Mouse (Mus musculus) forebrain, embryonic 14.5 days (tissue): ENCODE results near the gene 9630041A04Rik. TPM values are rescaled to one million over a fixed set of nuclear protein-coding genes. Genes with fewer than 3 reads are reported as not detected.

Experiments
- ATAC-seq: fragments of 200-750 bp; cut with Nextera tagmentation; 2 replicates; pipeline ENCODE4 v1.8.0; 2017; ENCODE audit warnings: mild to moderate bottlenecking, moderate library complexity
- DNase-seq: peaks from one replicate; pipeline ENCODE4 v3.0.0-alpha.2; 2015; ENCODE audit warnings: low spot score
- H3K27ac ChIP-seq: fragments of 300-500 bp; sonication (generic); 2 replicates; pipeline ENCODE4 v1.5.1; 2014; ENCODE audit warnings: low read depth, mild to moderate bottlenecking, control low read depth, low read length, moderate library complexity
- H3K27me3 ChIP-seq: fragments of 300-500 bp; sonication (generic); replicated peaks from 2 replicates; pipeline ENCODE4 v1.6.1; 2014; ENCODE audit warnings: low read length, control low read depth, mixed read lengths; ENCODE audit not compliant: control insufficient read depth, insufficient read depth
- H3K36me3 ChIP-seq: fragments of 300-500 bp; sonication (generic); 2 replicates; pipeline ENCODE4 v1.6.1; 2014; ENCODE audit warnings: low read length, control low read depth; ENCODE audit not compliant: control insufficient read depth, insufficient read depth
- H3K4me1 ChIP-seq: fragments of 300-500 bp; sonication (generic); 2 replicates; pipeline ENCODE4 v1.6.1; 2014; ENCODE audit warnings: antibody characterized with exemption, low read length, control low read depth; ENCODE audit not compliant: control insufficient read depth, insufficient read depth
- H3K4me2 ChIP-seq: fragments of 300-500 bp; sonication (generic); 2 replicates; pipeline ENCODE4 v1.6.1; 2014; ENCODE audit warnings: mild to moderate bottlenecking, control low read depth, low read length
- H3K4me3 ChIP-seq: fragments of 300-500 bp; sonication (generic); 2 replicates; pipeline ENCODE4 v1.5.1; 2014; ENCODE audit warnings: low read depth, low read length, control low read depth
- H3K9ac ChIP-seq: fragments of 300-500 bp; sonication (generic); 2 replicates; pipeline ENCODE4 v1.6.1; 2014; ENCODE audit warnings: mild to moderate bottlenecking, low read length, control low read depth, moderate library complexity
- H3K9me3 ChIP-seq: fragments of 300-500 bp; sonication (generic); replicated peaks from 2 replicates; pipeline ENCODE4 v1.6.1; 2016; ENCODE audit warnings: low read length, control low read depth, mixed read lengths; ENCODE audit not compliant: control insufficient read depth
- WGBS: fragments of 180-500 bp; shearing (Covaris S2); extraction: QIAGEN DNeasy Blood & Tissue Kit; methylation state at CpG from one replicate; pipeline ENCODE4 v1.1.7; 2014; 5-methylcytosine and 5-hydroxymethylcytosine counted together
- polyA plus RNA-seq: library from polyadenylated mRNA; unstranded; fragments of >200 nt; fragmentation: Nextera tagmentation; extraction: Ambion mirVana; gene quantifications from 2 replicates; pipeline ENCODE4 v1.2.1, GENCODE M21; 2014

9630041A04Rik gene
- polyA plus RNA-seq, 1 experiment from 2014 or later, result not detected

DNA sequence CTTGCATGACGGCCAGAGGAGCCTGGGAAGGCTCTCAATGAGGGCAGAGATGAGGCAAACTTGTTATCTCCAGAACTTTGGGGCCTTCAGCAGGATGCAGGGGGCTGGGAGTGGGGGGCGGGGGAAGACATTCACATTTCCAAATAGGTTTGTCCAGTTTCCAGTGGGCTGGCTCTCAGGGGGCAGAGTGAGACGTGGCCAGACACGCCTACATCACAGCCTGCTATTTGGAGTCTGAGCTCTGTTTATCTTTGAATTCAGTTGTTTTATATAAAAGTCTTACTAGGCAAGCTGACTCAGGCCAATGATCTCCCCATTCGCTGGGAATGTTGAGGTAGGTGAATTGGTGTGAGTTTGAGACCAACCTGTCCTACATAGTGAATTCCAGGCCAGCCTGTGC lies 1.5 kb downstream of the 9630041A04Rik start:
- ATAC-seq, result no peak
- DNase-seq, result no peak
- H3K27ac ChIP-seq, result no peak overlapping the region; the same call in 1 of the 2 replicates

DNA sequence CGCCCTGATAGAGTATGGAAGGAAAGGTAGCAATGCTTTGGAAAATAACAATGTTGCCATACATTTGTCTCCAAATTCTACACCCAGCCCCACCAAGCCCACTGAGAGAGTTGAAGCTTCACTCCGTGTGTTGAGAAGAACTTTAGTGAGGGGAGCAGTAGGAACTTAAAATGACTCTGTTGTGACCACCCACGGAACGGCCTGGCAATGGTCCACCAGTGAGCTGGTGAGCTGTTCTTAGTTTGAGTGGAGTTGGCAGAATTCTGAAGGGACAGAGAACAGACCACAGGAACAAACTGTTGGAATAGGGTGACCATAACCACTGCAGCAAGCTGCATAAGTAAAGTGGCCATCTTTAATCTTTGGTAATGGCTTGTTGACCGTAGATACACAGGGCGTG lies 7.0 kb downstream of the 9630041A04Rik start:
- Histone ChIP-seq H3K36me3 (no peaks in the 10 kb centered on the region), H3K4me2 (no peak overlapping the region), H3K27ac (no peak overlapping the region), H3K9ac (no peak overlapping the region), H3K27me3 (no peaks in the 10 kb centered on the region), H3K4me1 (no peaks in the 10 kb centered on the region), H3K4me3 (no peak overlapping the region), H3K9me3 (no peaks in the 10 kb centered on the region)
- WGBS, result 95% methylated on average over 6 of the region's 6 CpGs
- ATAC-seq (no peak), DNase-seq (no peak)

More for the DNA sequence above, 1.5 kb downstream of the 9630041A04Rik start:
- H3K9ac ChIP-seq, result no peak overlapping the region
- WGBS, result 68% methylated on average over 5 of the region's 5 CpGs
- no peaks in the 10 kb centered on the region for H3K36me3 ChIP-seq
- H3K9me3 ChIP-seq, result no peaks in the 10 kb centered on the region
- peak overlapping the region; percentile 38 for H3K4me2 ChIP-seq
- no peaks in the 10 kb centered on the region for H3K27me3 ChIP-seq
- no peak overlapping the region for H3K4me3 ChIP-seq
- H3K4me1 ChIP-seq, result peaks cover 9% of the 10 kb centered on the region; the same call in 1 of the 2 replicates

DNA sequence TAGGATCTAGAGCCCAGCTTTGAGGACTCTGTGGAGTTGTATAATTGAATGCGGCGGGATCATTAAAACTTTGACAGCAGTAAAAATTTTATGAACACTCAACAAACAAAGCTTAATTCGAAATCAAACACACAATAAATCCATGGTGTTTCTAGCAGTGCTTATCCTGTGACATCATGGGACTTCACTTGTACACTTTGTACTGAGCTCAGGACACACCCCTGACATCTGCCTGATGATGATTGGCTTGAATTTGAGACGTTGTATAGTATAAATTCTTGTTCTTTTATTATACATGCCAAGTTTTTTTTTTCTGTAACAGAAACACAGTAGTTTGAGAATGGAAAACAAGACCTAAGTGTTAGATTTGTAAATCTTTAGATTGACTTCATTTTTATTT lies 8.4 kb downstream of the 9630041A04Rik start:
- WGBS, result 78% methylated on average over 4 of the region's 4 CpGs
- H3K36me3 ChIP-seq, result no peaks in the 10 kb centered on the region
- no peak overlapping the region for H3K4me2 ChIP-seq
- no peaks in the 10 kb centered on the region for H3K27me3 ChIP-seq
- H3K4me3 ChIP-seq, result no peak overlapping the region
- no peaks in the 10 kb centered on the region for H3K4me1 ChIP-seq
- no peaks in the 10 kb centered on the region for H3K9me3 ChIP-seq
- ATAC-seq, result no peak
- no peak overlapping the region for H3K27ac ChIP-seq
- no peak for DNase-seq
- H3K9ac ChIP-seq, result no peak overlapping the region

DNA sequence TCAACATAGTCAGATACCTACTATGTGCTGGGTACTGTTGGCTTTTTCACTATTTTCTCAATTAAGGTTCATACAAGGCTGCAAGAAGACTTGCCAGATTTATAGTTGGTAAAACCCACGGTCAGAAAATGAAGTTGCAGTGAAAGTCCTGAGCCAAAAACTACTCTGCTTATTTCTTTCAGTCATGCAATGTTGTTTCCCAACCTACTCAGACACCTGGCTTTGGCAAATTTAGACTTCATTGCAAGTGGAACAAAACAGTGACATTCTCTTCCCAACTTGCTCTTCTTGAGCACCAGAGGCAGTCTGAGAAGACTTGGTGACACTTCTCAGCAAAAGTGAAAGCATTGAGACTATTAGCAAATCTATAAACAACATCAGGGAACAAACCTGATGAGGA lies 13.7 kb downstream of the 9630041A04Rik start:
- Histone ChIP-seq H3K9ac (no peak overlapping the region), H3K27ac (no peak overlapping the region), H3K36me3 (no peaks in the 10 kb centered on the region), H3K4me2 (no peak overlapping the region), H3K27me3 (no peaks in the 10 kb centered on the region), H3K4me3 (no peak overlapping the region), H3K9me3 (no peaks in the 10 kb centered on the region), H3K4me1 (no peaks in the 10 kb centered on the region)
- DNase-seq (no peak), ATAC-seq (no peak)
- 92% methylated on average over 1 of the region's 1 CpGs for WGBS

DNA sequence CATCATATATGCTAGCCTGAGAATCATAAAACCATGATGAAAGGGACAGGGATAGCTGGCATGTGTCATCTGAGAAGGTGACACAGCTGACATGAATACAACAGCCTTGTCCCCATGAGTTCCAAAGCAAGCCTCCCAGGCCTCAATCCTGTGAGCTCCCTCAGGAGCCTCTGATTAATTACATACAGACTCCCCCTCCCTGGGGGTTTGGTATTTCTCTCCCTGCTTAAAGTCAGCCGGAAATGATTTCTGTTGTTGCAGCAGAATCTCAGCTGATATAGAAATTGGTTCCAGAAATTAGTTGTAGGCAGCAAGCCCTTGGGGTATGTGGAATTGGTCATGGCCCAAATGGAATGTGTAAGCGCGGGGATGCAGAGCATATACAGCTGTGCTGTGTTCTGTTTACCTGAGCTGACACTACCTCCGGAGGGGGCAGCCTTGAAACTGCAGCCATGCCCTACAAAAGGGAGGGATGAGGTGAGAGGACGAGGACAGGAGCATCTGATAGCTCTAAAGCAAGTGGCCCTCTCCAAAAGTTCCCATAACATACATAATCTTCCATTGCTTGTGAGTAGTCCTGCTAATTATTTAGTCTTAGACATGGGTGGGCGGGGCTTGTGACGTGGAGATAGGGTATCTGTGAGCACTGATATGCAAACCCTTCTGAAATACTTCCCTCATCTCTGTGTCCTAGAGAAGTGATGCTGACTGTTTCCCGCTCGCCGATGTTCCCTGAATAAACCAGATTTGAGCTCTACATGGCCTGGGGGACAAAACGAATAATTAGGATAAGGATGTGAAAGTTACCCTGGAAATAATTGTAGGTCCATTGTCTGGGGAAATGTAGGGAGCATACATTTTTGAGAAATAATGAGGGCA lies 15.7 kb downstream of the 9630041A04Rik start:
- DNase-seq (no peak), ATAC-seq (no peak)
- Histone ChIP-seq H3K27ac (no peak overlapping the region), H3K27me3 (no peaks in the 10 kb centered on the region), H3K9ac (no peak overlapping the region), H3K4me1 (no peaks in the 10 kb centered on the region), H3K4me3 (no peak overlapping the region), H3K9me3 (no peaks in the 10 kb centered on the region), H3K4me2 (no peak overlapping the region), H3K36me3 (no peaks in the 10 kb centered on the region)
- WGBS, result 80% methylated on average over 11 of the region's 11 CpGs

DNA sequence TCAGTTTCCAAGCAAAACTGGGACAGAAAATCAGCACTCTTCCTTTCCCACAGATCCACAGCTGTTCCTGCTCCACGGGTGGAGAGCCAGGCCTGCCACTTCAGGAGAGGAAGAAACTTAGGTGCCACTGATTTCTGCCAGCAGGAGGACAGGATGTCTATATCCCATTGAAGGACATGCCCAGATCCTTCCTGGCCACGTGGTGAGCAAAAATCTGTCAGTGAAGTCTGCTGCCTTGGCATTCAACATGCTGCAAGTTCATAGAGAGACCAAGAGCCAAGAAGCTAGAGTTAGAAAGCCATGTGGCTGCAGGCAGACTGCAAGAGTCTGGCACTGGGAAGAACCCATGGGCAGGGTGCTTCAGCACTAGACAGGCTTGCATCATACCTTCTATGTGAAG lies 21.7 kb downstream of the 9630041A04Rik start:
- Histone ChIP-seq H3K9ac (no peak overlapping the region), H3K27ac (no peak overlapping the region), H3K27me3 (no peaks in the 10 kb centered on the region), H3K4me3 (no peak overlapping the region), H3K9me3 (no peaks in the 10 kb centered on the region), H3K4me1 (no peaks in the 10 kb centered on the region), H3K4me2 (no peak overlapping the region), H3K36me3 (no peaks in the 10 kb centered on the region)
- no peak for ATAC-seq
- no peak for DNase-seq
- WGBS, result 67% methylated on average over 2 of the region's 2 CpGs

DNA sequence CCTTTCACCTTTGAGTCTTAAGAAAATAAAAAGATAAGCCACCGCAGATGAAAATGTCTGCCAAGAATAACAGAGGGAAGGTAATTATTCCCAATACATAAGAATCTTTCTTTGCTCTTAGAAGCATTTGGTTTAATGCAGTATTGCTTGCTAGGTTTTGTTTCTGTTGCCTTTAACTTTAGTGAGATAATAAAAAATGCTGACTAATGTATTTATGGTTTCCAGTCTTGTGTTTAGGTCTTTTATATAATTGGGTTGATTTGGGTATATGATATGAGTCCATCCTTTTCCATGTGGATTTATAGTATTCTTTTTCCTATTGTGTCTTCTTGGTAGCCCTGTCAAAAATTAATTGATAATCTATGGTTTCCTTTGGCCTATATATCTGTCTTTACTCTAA lies 36.2 kb downstream of the 9630041A04Rik start:
- no peaks in the 10 kb centered on the region for H3K9me3 ChIP-seq

DNA sequence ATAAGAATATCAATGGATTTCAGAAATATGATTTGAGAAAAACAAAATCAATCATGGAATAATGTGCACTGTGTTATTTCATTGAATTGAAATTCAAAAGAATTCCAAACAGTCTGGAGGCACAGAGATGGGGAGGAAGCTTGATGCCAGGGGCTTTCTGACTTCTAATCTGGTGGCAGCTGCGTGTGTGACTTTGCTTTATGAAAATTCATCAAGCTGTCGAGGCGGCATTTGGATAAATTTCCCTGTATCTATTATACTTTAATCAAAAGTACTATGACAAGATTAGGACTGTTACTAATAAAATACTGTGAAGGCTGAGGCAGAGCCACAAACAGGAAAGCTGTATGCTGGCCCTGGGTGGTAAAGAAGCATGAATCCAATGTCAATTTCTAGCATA lies 41.8 kb downstream of the 9630041A04Rik start:
- Histone ChIP-seq H3K9me3 (no peaks in the 10 kb centered on the region), H3K27me3 (no peaks in the 10 kb centered on the region), H3K4me3 (no peak overlapping the region), H3K36me3 (no peaks in the 10 kb centered on the region), H3K27ac (no peak overlapping the region), H3K9ac (no peak overlapping the region), H3K4me2 (no peak overlapping the region), H3K4me1 (peaks cover 3% of the 10 kb centered on the region; the same call in 1 of the 2 replicates)
- ATAC-seq, result no peak
- peak; percentile 19 for DNase-seq
- WGBS, result 70% methylated on average over 3 of the region's 3 CpGs

More for the DNA sequence above, 36.2 kb downstream of the 9630041A04Rik start:
- Histone ChIP-seq H3K27me3 (no peaks in the 10 kb centered on the region), H3K4me3 (no peak overlapping the region), H3K9ac (no peak overlapping the region), H3K4me2 (no peak overlapping the region), H3K27ac (no peak overlapping the region), H3K36me3 (no peaks in the 10 kb centered on the region), H3K4me1 (no peaks in the 10 kb centered on the region)
- WGBS, result 100% methylated on average over 1 of the region's 1 CpGs
- ATAC-seq, result no peak
- no peak for DNase-seq

DNA sequence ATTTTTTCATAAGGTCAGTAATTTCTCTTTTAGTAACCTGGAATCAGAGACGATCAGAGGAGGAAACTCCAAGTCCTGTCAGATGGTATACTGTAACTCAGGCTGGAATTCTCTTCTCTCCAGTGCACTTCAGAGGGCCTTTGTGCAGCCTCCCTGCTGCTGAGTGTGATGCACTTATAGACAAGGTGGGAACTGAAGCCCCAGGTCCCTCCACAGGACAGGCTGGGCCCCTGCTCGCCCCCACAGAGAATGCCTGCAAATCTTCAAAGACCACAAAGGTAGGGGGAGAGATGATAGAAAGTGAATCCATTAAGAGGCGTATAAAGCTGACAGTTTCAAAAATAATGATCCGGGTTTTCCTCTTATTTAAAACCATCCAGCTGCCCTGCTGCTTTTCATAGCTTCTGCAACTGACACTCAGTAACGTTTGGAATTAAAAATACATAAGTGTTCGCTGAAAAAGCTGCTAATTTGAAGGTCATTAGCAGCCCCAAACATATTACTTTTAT lies 46.2 kb downstream of the 9630041A04Rik start:
- 39% methylated on average over 6 of the region's 6 CpGs for WGBS
- no peak overlapping the region for H3K27ac ChIP-seq
- DNase-seq, result peak; percentile 21
- H3K36me3 ChIP-seq, result no peaks in the 10 kb centered on the region
- H3K9me3 ChIP-seq, result no peaks in the 10 kb centered on the region
- H3K4me2 ChIP-seq, result no peak overlapping the region
- no peaks in the 10 kb centered on the region for H3K27me3 ChIP-seq
- peaks cover 21% of the 10 kb centered on the region for H3K4me1 ChIP-seq
- H3K9ac ChIP-seq, result no peak overlapping the region
- no peak overlapping the region for H3K4me3 ChIP-seq
- no peak for ATAC-seq
